Mouse (Mus musculus): ENCODE results near the gene Chrdl2.
"Not testable (repeated sequence)": the region's sequence is repeated elsewhere in the genome, so short reads cannot be mapped to it uniquely, and the experiment has no call there.

Chrdl2 gene

GRCm38 (mm10) chr7:100005790-100006189 lies at the start of gene Chrdl2:
Gene Chrdl2 (plus strand): TSS chr7:100006172.
- no peak for DNase-seq (ENCODE audit: low spot score in 2 of 2)

GRCm38 (mm10) chr7:99957226-99957965 lies 48.6 kb upstream of the Chrdl2 start:
- DNase-seq (ENCODE audit: low spot score in 2 of 2): no peak

DNA sequence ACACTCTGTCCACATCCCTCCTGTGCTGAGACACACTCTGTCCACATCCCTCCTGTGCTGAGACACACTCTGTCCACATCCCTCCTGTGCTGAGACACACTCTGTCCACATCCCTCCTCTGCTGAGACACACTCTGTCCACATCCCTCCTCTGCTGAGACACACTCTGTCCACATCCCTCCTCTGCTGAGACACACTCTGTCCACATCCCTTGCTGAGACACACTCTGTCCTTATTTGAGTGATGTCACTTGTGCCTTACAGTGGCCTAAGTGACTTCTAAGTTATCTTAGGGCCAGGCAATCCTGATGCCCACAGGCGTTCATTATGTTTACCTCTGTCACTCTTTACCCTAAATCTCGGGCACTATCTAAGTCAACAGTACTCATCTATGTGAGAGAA lies 45.4 kb upstream of the Chrdl2 start:
- DNase-seq (ENCODE audit: low spot score in 2 of 2): not testable (repeated sequence)

GRCm38 (mm10) chr7:99961518-99961917 lies 44.5 kb upstream of the Chrdl2 start:
- DNase-seq (ENCODE audit: low spot score in 2 of 2): no peak

- no peak for DNase-seq (ENCODE audit: low spot score in 2 of 2)
Measured at GRCm38 (mm10) chr7:99962536-99963236, 43.3 kb upstream of the Chrdl2 start.

GRCm38 (mm10) chr7:99963237-99963860 lies 42.6 kb upstream of the Chrdl2 start:
- DNase-seq (ENCODE audit: low spot score in 2 of 2): no peak

GRCm38 (mm10) chr7:99965020-99965841 lies 40.7 kb upstream of the Chrdl2 start:
- no peak for DNase-seq (ENCODE audit: low spot score in 2 of 2)

- no peak for DNase-seq (ENCODE audit: low spot score in 2 of 2)
Measured at GRCm38 (mm10) chr7:99966011-99966721, 39.8 kb upstream of the Chrdl2 start.

DNA sequence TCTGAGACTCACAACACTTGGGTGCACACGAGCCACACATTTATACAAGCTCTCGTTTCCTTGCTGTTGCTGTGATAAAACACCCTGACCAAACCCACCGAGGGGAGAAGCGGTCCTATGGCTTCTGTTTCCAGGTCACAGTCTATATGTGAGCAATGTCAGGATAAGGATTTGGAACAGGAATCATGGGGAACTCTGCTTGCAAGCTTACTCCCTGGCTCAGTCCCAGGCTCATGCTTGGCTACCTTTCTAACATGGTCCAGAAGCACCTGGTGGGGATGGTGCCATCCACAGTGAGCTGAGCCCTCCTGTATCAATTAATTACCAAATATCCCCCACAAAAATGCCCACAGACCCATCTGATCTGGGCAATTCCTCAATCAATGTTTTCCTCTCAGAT lies 36.8 kb upstream of the Chrdl2 start:
- no peak for DNase-seq (ENCODE audit: low spot score in 2 of 2)

- DNase-seq (ENCODE audit: low spot score in 2 of 2): no peak
Measured at GRCm38 (mm10) chr7:99971926-99972325, 34.0 kb upstream of the Chrdl2 start.

DNA sequence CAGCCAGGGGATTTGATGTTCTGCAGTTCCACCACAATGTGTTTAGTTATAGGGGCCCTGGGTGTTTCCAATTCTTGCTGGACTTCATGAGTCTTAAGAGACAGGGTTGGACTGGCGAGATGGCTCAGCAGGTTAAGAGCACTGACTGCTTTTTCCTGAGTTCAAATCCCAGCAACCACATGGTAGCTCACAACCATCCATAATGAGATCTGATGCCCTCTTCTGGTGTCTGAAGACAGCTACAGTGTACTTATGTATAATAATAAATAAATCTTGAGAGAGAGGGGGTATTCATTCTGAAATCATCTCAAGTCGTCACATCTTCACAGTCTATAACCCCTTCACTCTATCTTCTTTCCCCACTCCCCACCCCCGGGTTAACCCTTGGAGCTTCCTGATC lies 33.1 kb upstream of the Chrdl2 start:
- DNase-seq (ENCODE audit: low spot score in 2 of 2): not testable (repeated sequence)

- DNase-seq (ENCODE audit: low spot score in 2 of 2): no peak
Measured at GRCm38 (mm10) chr7:99974208-99974970, 31.6 kb upstream of the Chrdl2 start.

GRCm38 (mm10) chr7:99975819-99976575 lies 30.0 kb upstream of the Chrdl2 start:
- DNase-seq (ENCODE audit: low spot score in 2 of 2): no peak

DNA sequence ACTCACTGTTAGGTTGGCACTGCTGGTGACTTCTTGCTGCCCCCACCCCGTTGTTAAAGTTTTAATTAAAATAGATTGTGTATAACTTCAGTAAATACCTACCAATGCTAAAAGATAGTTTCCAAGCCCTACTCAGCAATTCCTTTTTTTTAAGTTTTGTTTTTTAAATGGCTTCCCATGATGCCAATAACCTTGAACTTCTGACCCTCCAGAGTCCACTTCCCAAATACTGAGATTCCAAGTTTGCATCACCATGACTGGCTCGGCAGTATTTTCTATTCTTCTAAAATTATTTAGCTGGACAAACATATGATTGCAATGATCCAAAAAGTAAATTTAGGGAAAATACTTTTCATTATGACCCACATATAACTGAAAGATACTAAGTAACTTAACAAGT lies 27.9 kb upstream of the Chrdl2 start:
- no peak for DNase-seq (ENCODE audit: low spot score in 2 of 2)

DNA sequence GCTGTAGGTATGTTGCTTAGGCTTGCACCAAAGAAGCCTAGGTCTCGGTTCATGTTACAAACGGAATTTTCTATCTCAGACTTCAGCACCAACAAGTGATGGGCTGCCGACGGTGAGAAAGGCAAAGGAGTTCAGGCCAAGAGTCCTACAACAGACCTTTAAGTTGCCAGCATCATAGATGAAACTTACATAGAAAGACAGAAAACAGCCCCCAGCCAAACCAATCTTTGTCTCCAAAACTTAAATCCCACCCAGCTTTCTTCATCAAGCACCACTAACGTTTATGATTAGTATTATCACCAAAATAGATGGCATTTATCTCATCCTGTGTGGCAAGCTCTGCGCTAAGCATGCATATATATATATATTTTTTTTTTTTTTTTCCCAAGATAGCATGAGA lies 26.9 kb upstream of the Chrdl2 start:
- DNase-seq (ENCODE audit: low spot score in 2 of 2): no peak

DNA sequence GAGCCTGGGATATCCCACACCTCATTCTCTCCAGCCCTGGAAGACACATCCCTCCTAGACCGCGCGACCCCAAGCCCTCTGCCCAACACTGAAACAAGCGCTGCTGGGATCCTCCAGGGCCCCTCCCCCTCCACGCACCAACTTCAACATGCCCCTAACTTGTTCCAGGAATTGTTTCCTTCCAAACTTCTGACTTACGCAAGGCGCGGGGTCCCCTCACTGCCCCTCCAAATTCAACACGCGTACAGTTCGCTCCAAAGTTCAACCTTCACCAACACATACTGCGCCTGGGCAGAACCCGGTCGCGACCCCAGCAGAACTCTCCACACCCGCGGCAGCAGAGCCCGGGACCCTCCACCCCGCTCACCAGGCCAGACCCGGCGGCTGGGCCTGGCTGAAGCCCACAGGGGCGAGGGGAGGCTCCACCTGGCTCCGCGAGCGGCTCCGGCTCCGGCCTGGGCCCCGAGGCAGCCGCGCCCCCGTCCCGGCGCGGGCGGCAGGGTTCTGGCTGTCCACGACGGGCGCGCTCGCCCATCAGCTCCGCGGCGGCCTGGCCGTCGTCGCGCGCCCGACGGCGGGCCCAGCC lies 26.3 kb upstream of the Chrdl2 start:
- peak; percentile 58 to 67 for DNase-seq (ENCODE audit: low spot score in 2 of 2)

DNA sequence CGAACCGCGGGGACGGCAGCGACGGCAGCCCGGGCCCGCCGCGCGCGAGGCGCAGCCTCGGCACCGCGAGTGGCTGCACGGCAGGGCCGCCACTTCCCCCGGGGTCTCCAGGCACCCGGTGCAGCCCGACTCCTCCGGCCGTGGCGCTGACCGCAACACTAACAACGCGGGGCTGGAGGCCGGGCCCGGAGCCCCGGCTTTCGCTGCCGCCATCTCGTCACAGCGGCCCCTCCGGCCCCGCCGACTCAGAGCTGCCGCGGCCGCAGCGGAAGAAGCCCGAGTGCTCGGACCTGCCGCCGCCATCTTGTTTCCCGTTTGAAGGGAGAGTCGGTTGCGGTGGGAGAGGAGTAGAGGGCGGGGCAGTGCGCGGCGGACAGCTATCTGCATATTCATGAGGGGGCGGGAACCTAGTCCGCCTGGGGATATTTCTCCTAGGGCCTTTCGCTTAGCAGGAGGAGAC lies 25.8 kb upstream of the Chrdl2 start, which contains the start of gene Rnf169:
Gene Rnf169 (minus strand): TSS at position 317 of the 460 bp plus-strand sequence.
- DNase-seq (ENCODE audit: low spot score in 2 of 2): peak; percentile 81 to 93

- no peak for DNase-seq (ENCODE audit: low spot score in 2 of 2)
Measured at GRCm38 (mm10) chr7:99981311-99981710, 24.7 kb upstream of the Chrdl2 start.
